Mouse (Mus musculus) CH12.LX (cell line): Measurements from ENCODE around the gene Tmem139. TPM values are rescaled to one million over a fixed set of nuclear protein-coding genes. Genes with fewer than 3 reads are reported as not detected.

Experiments
- DNase-seq: peaks from one replicate; pipeline ENCODE4 v3.0.0-alpha.2; 2013; ENCODE audit errors: extremely low read depth
- H3K27ac ChIP-seq: 2 replicates; pipeline ENCODE4 v1.5.1; 2012; ENCODE audit warnings: low read depth, mild to moderate bottlenecking, control low read depth, moderate library complexity; ENCODE audit not compliant: insufficient read depth
- H3K27me3 ChIP-seq: replicated peaks from 2 replicates; pipeline ENCODE3; 2012; ENCODE audit warnings: inconsistent platforms
- H3K36me3 ChIP-seq, 2 experiments: replicated peaks in 1 of 2; 2 replicates each; pipeline versions ENCODE3 to v1.6.1; 2012; ENCODE audit warnings: inconsistent platforms in 1 of 2, low read length in 1 of 2, mild to moderate bottlenecking in 1 of 2, mixed read lengths in 1 of 2, moderate library complexity in 1 of 2; ENCODE audit not compliant: control insufficient read depth in 1 of 2, insufficient read depth in 1 of 2
- H3K4me1 ChIP-seq, 2 experiments: 2 replicates each; pipeline ENCODE4 v1.6.1; 2012; ENCODE audit warnings: inconsistent platforms in 1 of 2, moderate library complexity in 1 of 2; ENCODE audit not compliant: insufficient read depth in 2 of 2, control insufficient read depth in 1 of 2
- H3K4me2 ChIP-seq: 2 replicates; pipeline ENCODE4 v1.6.1; 2012; ENCODE audit warnings: low read depth, mild to moderate bottlenecking, control low read depth; ENCODE audit not compliant: poor library complexity, insufficient read depth, severe bottlenecking
- H3K4me3 ChIP-seq, 3 experiments: fragments of 150-350 bp in 1 of 3; sonication (generic) in 1 of 3; replicated peaks in 1 of 3; 2 replicates each; pipeline versions ENCODE3 to v1.5.1; 2011 to 2012; ENCODE audit warnings: low read depth in 2 of 3, low read length in 2 of 3, mild to moderate bottlenecking in 2 of 3, moderate library complexity in 2 of 3, control low read depth in 1 of 3, improper control_type of control experiment in 1 of 3, inconsistent platforms in 1 of 3, mixed read lengths in 1 of 3; ENCODE audit not compliant: poor library complexity in 1 of 3
- H3K79me2 ChIP-seq: replicated peaks from 2 replicates; pipeline ENCODE4 v1.6.1; 2012; ENCODE audit warnings: mild to moderate bottlenecking, moderate library complexity; ENCODE audit not compliant: control insufficient read depth, poor library complexity, insufficient read depth, severe bottlenecking; ENCODE audit errors: extremely low read depth
- H3K9ac ChIP-seq: 2 replicates; pipeline ENCODE4 v1.6.1; 2012; ENCODE audit warnings: low read depth, mild to moderate bottlenecking, control low read depth, moderate library complexity; ENCODE audit not compliant: insufficient read depth
- H3K9me3 ChIP-seq: replicated peaks from 2 replicates; pipeline ENCODE3; 2012; ENCODE audit warnings: low read length, inconsistent platforms, mixed read lengths
- E2F4 ChIP-seq: IDR thresholded peaks from 2 replicates; pipeline ENCODE4 v1.6.1; 2011; ENCODE audit warnings: low read depth, low read length, improper control_type of control experiment; ENCODE audit not compliant: insufficient replicate concordance
- EP300 ChIP-seq: IDR thresholded peaks from 2 replicates; pipeline ENCODE4 v1.6.1; 2011; ENCODE audit warnings: low read length, improper control_type of control experiment
- GABPA ChIP-seq: IDR thresholded peaks from 2 replicates; pipeline ENCODE4 v1.6.1; 2012; ENCODE audit warnings: low read depth, low read length, improper control_type of control experiment, inconsistent platforms; ENCODE audit not compliant: insufficient replicate concordance
- HCFC1 ChIP-seq: IDR thresholded peaks from 2 replicates; pipeline ENCODE4 v1.6.1; 2012; ENCODE audit warnings: low read depth, mild to moderate bottlenecking, inconsistent platforms, low read length, improper control_type of control experiment
- JUND ChIP-seq: conservative IDR thresholded peaks from 2 replicates; pipeline ENCODE4 v1.6.1; 2011; ENCODE audit warnings: low read depth, low read length, improper control_type of control experiment
- KAT2A ChIP-seq: IDR thresholded peaks from 2 replicates; pipeline ENCODE4 v1.6.1; 2012; ENCODE audit warnings: low read length, improper control_type of control experiment, inconsistent platforms; ENCODE audit not compliant: insufficient replicate concordance
- MAFK ChIP-seq: IDR thresholded peaks from 2 replicates; pipeline ENCODE4 v1.6.1; 2011; ENCODE audit warnings: low read length, improper control_type of control experiment; ENCODE audit not compliant: insufficient replicate concordance
- MAX ChIP-seq: IDR thresholded peaks from 2 replicates; pipeline ENCODE4 v1.6.1; 2011; ENCODE audit warnings: low read length, improper control_type of control experiment
- MAZ ChIP-seq: IDR thresholded peaks from 2 replicates; pipeline ENCODE4 v1.6.1; 2012; ENCODE audit warnings: low read depth, mild to moderate bottlenecking, inconsistent platforms, low read length, improper control_type of control experiment, moderate library complexity
- MXI1 ChIP-seq: IDR thresholded peaks from 2 replicates; pipeline ENCODE4 v1.6.1; 2011; ENCODE audit warnings: mild to moderate bottlenecking, low read depth, low read length, improper control_type of control experiment
- MYC ChIP-seq: IDR thresholded peaks from 2 replicates; pipeline ENCODE4 v1.6.1; 2011; ENCODE audit warnings: low read depth, mild to moderate bottlenecking, improper control_type of control experiment, low read length
- NRF1 ChIP-seq: IDR thresholded peaks from 2 replicates; pipeline ENCODE4 v1.6.1; 2014; ENCODE audit warnings: low read depth, mild to moderate bottlenecking, inconsistent platforms, low read length, improper control_type of control experiment, moderate library complexity
- PAX5 ChIP-seq: IDR thresholded peaks from 2 replicates; pipeline ENCODE4 v1.6.1; 2012; ENCODE audit warnings: low read length, inconsistent platforms, mixed read lengths
- RAD21 ChIP-seq: IDR thresholded peaks from 2 replicates; pipeline ENCODE4 v1.6.1; 2011; ENCODE audit warnings: low read depth, mild to moderate bottlenecking, low read length, improper control_type of control experiment, moderate library complexity
- RCOR1 ChIP-seq: conservative IDR thresholded peaks from 2 replicates; pipeline ENCODE4 v1.6.1; 2012; ENCODE audit warnings: low read depth, mild to moderate bottlenecking, inconsistent platforms, low read length, improper control_type of control experiment
- SIN3A ChIP-seq: IDR thresholded peaks from 2 replicates; pipeline ENCODE4 v1.6.1; 2012; ENCODE audit warnings: low read length, improper control_type of control experiment, inconsistent platforms
- SMC3 ChIP-seq: IDR thresholded peaks from 2 replicates; pipeline ENCODE4 v1.6.1; 2011; ENCODE audit warnings: low read depth, low read length, improper control_type of control experiment
- TBP ChIP-seq: conservative IDR thresholded peaks from 2 replicates; pipeline ENCODE4 v1.6.1; 2011; ENCODE audit warnings: low read depth, low read length, improper control_type of control experiment
- USF1 ChIP-seq: IDR thresholded peaks from 2 replicates; pipeline ENCODE4 v1.6.1; 2014; ENCODE audit warnings: low read depth, mild to moderate bottlenecking, inconsistent platforms, low read length, improper control_type of control experiment
- USF2 ChIP-seq: conservative IDR thresholded peaks from 2 replicates; pipeline ENCODE4 v1.6.1; 2011; ENCODE audit warnings: low read depth, low read length, improper control_type of control experiment
- ZC3H11A ChIP-seq: IDR thresholded peaks from 2 replicates; pipeline ENCODE4 v1.6.1; 2012; ENCODE audit warnings: low read depth, mild to moderate bottlenecking, inconsistent platforms, low read length, improper control_type of control experiment
- ZKSCAN1 ChIP-seq: IDR thresholded peaks from 2 replicates; pipeline ENCODE4 v1.6.1; 2012; ENCODE audit warnings: low read depth, inconsistent platforms, low read length, improper control_type of control experiment, borderline replicate concordance
- ZMIZ1 ChIP-seq: IDR thresholded peaks from 2 replicates; pipeline ENCODE4 v1.6.1; 2012; ENCODE audit warnings: low read depth, mild to moderate bottlenecking, inconsistent platforms, low read length, improper control_type of control experiment
- dilution Hi-C: fragments of 300-500 bp; cut with MboI; formaldehyde crosslinking; loops from 2 replicates; pipeline ENCODE4 v1.14.3; 2020; ENCODE audit warnings: low sequenced_read_pairs; ENCODE audit not compliant: extremely low pct_unique_long_range_greater_than_20kb, extremely low pct_ligation_motif_present
- in situ Hi-C: fragments of 300-500 bp; cut with MboI; formaldehyde crosslinking; loops from 3 replicates; pipeline ENCODE4 v1.14.3; 2019; ENCODE audit warnings: low sequenced_read_pairs, low pct_ligation_motif_present, low pct_unique_long_range_greater_than_20kb, mixed read lengths
- polyA plus RNA-seq: library from polyadenylated mRNA; unstranded; fragments of >175 nt; gene quantifications from 2 replicates; pipeline ENCODE4 v1.2.1, GENCODE M21; 2012; ENCODE audit warnings: low read depth; ENCODE audit not compliant: insufficient read length
- total RNA-seq, 2 experiments: library from RNA; depleted of rRNA; stranded (reverse); fragments of 300-350 nt in 1 of 2; fragments of >200 nt in 1 of 2; gene quantifications; 2 replicates each; pipeline ENCODE4 v1.2.3; 2012 to 2014

Gene Tmem139
- total and polyA plus RNA-seq, 3 experiments: 0.20 TPM; not detected in 2

DNA sequence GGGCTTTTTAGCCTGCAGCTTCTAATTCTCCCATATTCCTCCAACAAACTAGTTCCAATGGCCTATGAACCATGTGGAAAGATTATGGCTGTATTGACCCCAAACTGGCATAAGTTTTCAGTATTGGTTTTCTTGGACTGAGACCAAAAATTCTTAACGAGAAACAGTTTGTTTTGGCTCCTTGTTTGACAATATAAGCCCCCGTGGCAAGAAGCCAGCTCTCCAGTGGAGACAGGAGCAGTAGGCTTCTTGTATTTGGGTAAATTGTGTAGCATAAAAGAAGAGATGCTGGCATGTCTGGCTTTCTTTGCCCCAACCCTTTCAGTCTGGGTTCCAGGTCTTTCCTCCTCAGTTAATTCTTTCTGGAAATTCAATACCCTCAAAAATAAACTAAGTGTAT is 14.4 kb downstream of the Tmem139 start:
- Histone ChIP-seq H3K4me2 (no peak overlapping the region), H3K9me3 (no peaks in the 10 kb centered on the region), H3K27ac (no peak overlapping the region), H3K9ac (no peak overlapping the region), H3K79me2 (0 out of 2 replicates have a peak, but pooled peaks cover 2% of the 10 kb centered on the region), H3K36me3 (peaks cover 63 to 93% of the 10 kb centered on the region in 2 experiments), H3K4me1 (peaks cover 0 to 5% of the 10 kb centered on the region in 2 experiments; a peak in 2 of 4 replicates), H3K27me3 (no peaks in the 10 kb centered on the region)
- in situ Hi-C loops (no loop called here), dilution Hi-C loops (no loop called here)
- DNase-seq: no peak
- no peak for TF ChIP-seq RAD21
- TF ChIP-seq MAFK: no peak
- TF ChIP-seq HCFC1: no peak
- no peak for TF ChIP-seq JUND
- no peak for TF ChIP-seq GABPA
- TF ChIP-seq MAX: no peak
- TF ChIP-seq MXI1: no peak
- TF ChIP-seq PAX5: no peak
- no peak for TF ChIP-seq SIN3A
- TF ChIP-seq ZMIZ1: no peak
- TF ChIP-seq SMC3: no peak
- no peak for TF ChIP-seq KAT2A
- no peak for TF ChIP-seq E2F4
- TF ChIP-seq NRF1: no peak
- TF ChIP-seq, all 38 proteins: peak for 0
- no peak overlapping the region for H3K4me3 ChIP-seq

DNA sequence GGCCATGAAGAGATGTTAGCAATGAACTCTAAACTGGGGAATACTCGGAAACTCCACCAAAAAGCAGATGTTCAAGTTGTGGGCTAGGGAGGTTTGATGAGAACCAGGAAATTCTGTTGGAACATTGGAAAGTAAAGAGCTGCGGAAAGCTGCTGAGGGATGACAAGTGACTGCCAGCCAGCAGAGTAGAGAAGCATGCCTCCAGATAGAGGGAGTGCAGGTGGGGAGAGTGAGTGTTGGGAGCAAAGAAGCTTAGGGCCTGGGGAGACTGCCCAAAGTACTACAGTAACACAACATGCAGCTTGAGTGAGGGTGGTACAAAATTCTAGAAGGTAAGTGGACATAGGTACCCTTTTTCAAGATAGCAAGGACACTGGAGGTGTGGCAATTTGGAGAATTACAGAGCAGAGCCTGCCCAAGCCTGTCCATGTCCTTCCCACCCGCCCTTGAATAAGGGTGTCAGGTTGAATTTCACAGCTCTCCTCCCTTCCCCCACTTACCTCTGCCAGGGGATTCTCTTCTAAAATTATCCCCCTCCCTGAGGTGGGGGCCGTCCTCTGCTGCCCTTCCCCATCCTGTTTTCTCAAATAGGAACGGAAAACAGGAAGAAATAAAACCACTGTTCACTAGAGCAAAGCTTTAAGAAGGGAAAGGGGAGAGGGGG is 21.2 kb downstream of the Tmem139 start:
- in situ Hi-C loops: no loop called here
- peaks cover 39 to 73% of the 10 kb centered on the region in 2 experiments for H3K36me3 ChIP-seq

More for the DNA sequence above, 21.2 kb downstream of the Tmem139 start:
- Histone ChIP-seq H3K27me3 (no peaks in the 10 kb centered on the region), H3K4me1 (peaks cover 0 to 26% of the 10 kb centered on the region in 2 experiments; a peak in 2 of 4 replicates), H3K9ac (no peak overlapping the region), H3K79me2 (no peaks in the 10 kb centered on the region), H3K4me2 (no peak overlapping the region), H3K9me3 (no peaks in the 10 kb centered on the region), H3K27ac (no peak overlapping the region), H3K4me3 (no peak overlapping the region)
- no peak for DNase-seq
- TF ChIP-seq ZKSCAN1 (no peak), ZMIZ1 (no peak), MAZ (no peak), TBP (no peak), MXI1 (no peak), PAX5 (no peak), USF1 (no peak), EP300 (no peak), RAD21 (no peak), KAT2A (no peak), NRF1 (no peak), ZC3H11A (no peak), USF2 (no peak), RCOR1 (no peak), MYC (no peak), E2F4 (no peak)
- dilution Hi-C loops: no loop called here
